Mouse (Mus musculus): ENCODE measurements around the gene Olfr122.

Olfr122 gene

GRCm38 (mm10) chr17:37768307-37768706 lies at the start of gene Olfr122:
Gene Olfr122 (plus strand): TSS chr17:37768607.
- DNase-seq (ENCODE audit: low read depth in 2 of 2, low spot score in 2 of 2) = no peak

- DNase-seq (ENCODE audit: low read depth in 2 of 2, low spot score in 2 of 2) = no peak
Observed at GRCm38 (mm10) chr17:37721508-37721907, 46.9 kb upstream of the Olfr122 start, which contains the start of gene Olfr120. Gene Olfr120 (plus strand): TSS chr17:37721808.

- DNase-seq (ENCODE audit: low read depth in 2 of 2, low spot score in 2 of 2) = no peak
Observed at GRCm38 (mm10) chr17:37738070-37738469, 30.3 kb upstream of the Olfr122 start.

GRCm38 (mm10) chr17:37793229-37793628 lies 24.8 kb downstream of the Olfr122 start, which contains the start of gene Olfr123:
Gene Olfr123 (plus strand): TSS chr17:37793529.
- no peak for DNase-seq (ENCODE audit: low read depth in 2 of 2, low spot score in 2 of 2)

GRCm38 (mm10) chr17:37799588-37799987 lies 31.2 kb downstream of the Olfr122 start, which contains the start of gene Olfr124:
Gene Olfr124 (plus strand): TSS chr17:37799888.
- DNase-seq (ENCODE audit: low read depth in 2 of 2, low spot score in 2 of 2) = no peak

Data from CD8-positive naive resting alpha-beta T cell, adult 2 months (primary cell).